Mouse (Mus musculus): ENCODE measurements around the gene Lhfpl2.

The Lhfpl2 gene

GRCm38 (mm10) chr13:94175379-94176050 is 117.9 kb downstream of the Lhfpl2 start:
- DNase-seq (ENCODE audit: low read depth), result no peak

GRCm38 (mm10) chr13:94177148-94177547 is 119.6 kb downstream of the Lhfpl2 start:
- DNase-seq (ENCODE audit: low read depth), result peak; percentile 48

- DNase-seq (ENCODE audit: low read depth), result no peak
Measured at GRCm38 (mm10) chr13:94178401-94179040, 120.9 kb downstream of the Lhfpl2 start.

GRCm38 (mm10) chr13:94180477-94181420 is 123.2 kb downstream of the Lhfpl2 start:
- no peak for DNase-seq (ENCODE audit: low read depth)

GRCm38 (mm10) chr13:94182026-94182425 is 124.4 kb downstream of the Lhfpl2 start:
- no peak for DNase-seq (ENCODE audit: low read depth)

GRCm38 (mm10) chr13:94183372-94184021 is 125.9 kb downstream of the Lhfpl2 start:
- no peak for DNase-seq (ENCODE audit: low read depth)

- no peak for DNase-seq (ENCODE audit: low read depth)
Measured at GRCm38 (mm10) chr13:94184726-94185456, 127.3 kb downstream of the Lhfpl2 start.

GRCm38 (mm10) chr13:94185631-94186030 is 128.0 kb downstream of the Lhfpl2 start:
- no peak for DNase-seq (ENCODE audit: low read depth)

GRCm38 (mm10) chr13:94188200-94189086 is 130.8 kb downstream of the Lhfpl2 start:
- DNase-seq (ENCODE audit: low read depth), result no peak

- no peak for DNase-seq (ENCODE audit: low read depth)
Measured at GRCm38 (mm10) chr13:94190386-94190785, 132.8 kb downstream of the Lhfpl2 start.

- no peak for DNase-seq (ENCODE audit: low read depth)
Measured at GRCm38 (mm10) chr13:94193227-94193626, 135.6 kb downstream of the Lhfpl2 start.

GRCm38 (mm10) chr13:94198616-94199015 is 141.0 kb downstream of the Lhfpl2 start:
- DNase-seq (ENCODE audit: low read depth), result no peak

- DNase-seq (ENCODE audit: low read depth), result no peak
Measured at GRCm38 (mm10) chr13:94199829-94200228, 142.2 kb downstream of the Lhfpl2 start.

GRCm38 (mm10) chr13:94205234-94205633 is 147.6 kb downstream of the Lhfpl2 start:
- DNase-seq (ENCODE audit: low read depth), result peak; percentile 51

GRCm38 (mm10) chr13:94207973-94208372 is 150.4 kb downstream of the Lhfpl2 start:
- DNase-seq (ENCODE audit: low read depth), result no peak

- peak; percentile 20 for DNase-seq (ENCODE audit: low read depth)
Measured at GRCm38 (mm10) chr13:94208892-94209291, 151.3 kb downstream of the Lhfpl2 start.

- no peak for DNase-seq (ENCODE audit: low read depth)
Measured at GRCm38 (mm10) chr13:94211236-94212119, 153.9 kb downstream of the Lhfpl2 start.

- no peak for DNase-seq (ENCODE audit: low read depth)
Measured at GRCm38 (mm10) chr13:94212179-94212578, 154.6 kb downstream of the Lhfpl2 start.

GRCm38 (mm10) chr13:94212716-94213115 is 155.1 kb downstream of the Lhfpl2 start:
- DNase-seq (ENCODE audit: low read depth), result no peak

Measured in induced T-regulatory cell, adult 2 months (primary cell).